Mouse (Mus musculus) limb, embryonic 14.5 days (tissue): Measurements from ENCODE around the gene Gnaq. TPM values are rescaled to one million over a fixed set of nuclear protein-coding genes. Genes with fewer than 3 reads are reported as not detected.

Experiments used
- ATAC-seq: fragments of 200-750 bp; cut with Nextera tagmentation; 2 replicates; pipeline ENCODE4 v1.8.0; 2017; ENCODE audit warnings: low read depth, moderate number of reproducible peaks, moderate TSS enrichment; ENCODE audit not compliant: low FRiP score
- DNase-seq: peaks from one replicate; pipeline ENCODE4 v3.0.0-alpha.2; 2015; ENCODE audit warnings: low spot score
- H3K27ac ChIP-seq: fragments of 300-500 bp; sonication (generic); replicated peaks from 2 replicates; pipeline ENCODE4 v1.5.1; 2014; ENCODE audit warnings: low read depth, mild to moderate bottlenecking, low read length, moderate library complexity, mixed read lengths
- H3K27me3 ChIP-seq: fragments of 300-500 bp; sonication (generic); 2 replicates; pipeline ENCODE4 v1.6.1; 2014; ENCODE audit warnings: low read length, mixed read lengths; ENCODE audit not compliant: control insufficient read depth, insufficient read depth
- H3K36me3 ChIP-seq: fragments of 300-500 bp; sonication (generic); 2 replicates; pipeline ENCODE4 v1.6.1; 2014; ENCODE audit warnings: mild to moderate bottlenecking, low read length, moderate library complexity, mixed read lengths; ENCODE audit not compliant: control insufficient read depth, insufficient read depth
- H3K4me1 ChIP-seq: fragments of 300-500 bp; sonication (generic); 2 replicates; pipeline ENCODE4 v1.6.1; 2014; ENCODE audit warnings: antibody characterized with exemption, low read length, mixed read lengths; ENCODE audit not compliant: control insufficient read depth, insufficient read depth
- H3K4me2 ChIP-seq: fragments of 300-500 bp; sonication (generic); replicated peaks from 2 replicates; pipeline ENCODE4 v1.6.1; 2014; ENCODE audit warnings: low read depth, mild to moderate bottlenecking, low read length, moderate library complexity; ENCODE audit not compliant: severe bottlenecking
- H3K4me3 ChIP-seq: fragments of 300-500 bp; sonication (generic); replicated peaks from 2 replicates; pipeline ENCODE4 v1.5.1; 2014; ENCODE audit warnings: low read length
- H3K9ac ChIP-seq: fragments of 300-500 bp; sonication (generic); 2 replicates; pipeline ENCODE4 v1.6.1; 2014; ENCODE audit warnings: mild to moderate bottlenecking, low read depth, low read length, moderate library complexity; ENCODE audit not compliant: severe bottlenecking
- H3K9me3 ChIP-seq: fragments of 300-500 bp; sonication (generic); 2 replicates; pipeline ENCODE4 v1.6.1; 2016; ENCODE audit warnings: low read length; ENCODE audit not compliant: control insufficient read depth
- POLR2A ChIP-seq: fragments of 200-500 bp; IDR thresholded peaks from 2 replicates; pipeline ENCODE4 v1.8.0; 2012; ENCODE audit warnings: inconsistent platforms, mild to moderate bottlenecking, moderate library complexity, borderline replicate concordance; ENCODE audit not compliant: insufficient read depth, insufficient read length; ENCODE audit errors: extremely low read depth
- WGBS: fragments of 180-500 bp; shearing (Covaris S2); extraction: QIAGEN DNeasy Blood & Tissue Kit; methylation state at CpG from one replicate; pipeline ENCODE4 v1.1.7; 2014; 5-methylcytosine and 5-hydroxymethylcytosine counted together
- polyA plus RNA-seq, 2 experiments: library from polyadenylated mRNA; depleted of rRNA in 1 of 2; stranded (reverse) in 1 of 2; unstranded in 1 of 2; fragments of >200 nt; fragmentation: Nextera tagmentation in 1 of 2; extraction: Ambion mirVana in 1 of 2; gene quantifications; 2 replicates each; pipeline versions ENCODE4 v1.2.1 to v1.2.3; 2012 to 2014

Gene Gnaq
- polyA plus RNA-seq, 2 experiments: 16.6 to 23.4 TPM

- Histone ChIP-seq H3K9me3 (no peaks in the 10 kb centered on the region), H3K27ac (no peak overlapping the region), H3K4me2 (no peak overlapping the region), H3K9ac (no peak overlapping the region), H3K36me3 (no peaks in the 10 kb centered on the region), H3K4me3 (no peak overlapping the region), H3K4me1 (peaks cover 5% of the 10 kb centered on the region; the same call in 1 of the 2 replicates), H3K27me3 (no peaks in the 10 kb centered on the region)
- ATAC-seq (no peak), DNase-seq (no peak)
- WGBS: 80% methylated on average over 11 of the region's 11 CpGs
- no peak for TF ChIP-seq POLR2A
Observed at GRCm38 (mm10) chr19:16285051-16286028, 152.7 kb downstream of the Gnaq start.

DNA sequence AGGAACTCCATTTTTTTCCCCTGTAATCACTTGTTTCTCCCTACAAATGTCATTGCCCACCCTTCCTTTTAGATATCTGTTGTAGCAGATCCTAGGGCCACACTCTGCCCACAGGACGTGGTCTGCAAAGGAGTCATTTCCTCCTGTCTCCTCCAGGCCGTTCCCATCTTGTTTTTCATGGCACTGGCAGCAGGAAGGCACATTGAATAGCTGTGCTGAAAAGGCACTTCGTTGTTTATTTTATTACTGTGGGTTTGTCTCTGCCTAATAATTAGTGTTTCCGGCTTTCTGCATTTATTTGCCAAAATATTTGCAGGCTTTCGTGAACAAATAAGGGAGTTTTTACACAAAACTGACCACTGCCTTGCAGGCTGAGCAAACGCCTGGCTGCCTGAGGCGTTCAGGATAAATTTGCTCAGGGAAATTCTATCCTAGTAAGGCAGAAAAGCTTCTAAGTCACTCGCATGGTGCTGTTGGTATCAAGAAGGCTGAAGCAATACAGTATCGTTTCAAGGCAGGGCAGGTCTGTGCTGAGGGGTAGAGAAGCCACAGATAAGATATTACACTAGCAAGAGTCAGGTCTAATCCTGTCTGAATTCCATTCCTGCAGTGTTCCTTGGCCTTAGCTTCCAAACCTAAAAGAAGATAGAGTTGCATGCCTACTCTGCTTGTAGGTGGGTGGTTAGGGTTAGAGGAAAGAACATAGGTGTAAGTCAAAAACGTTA lies 154.0 kb downstream of the Gnaq start:
- ATAC-seq (no peak), DNase-seq (no peak)
- TF ChIP-seq POLR2A: no peak
- Histone ChIP-seq H3K9ac (no peak overlapping the region), H3K27ac (no peak overlapping the region), H3K27me3 (no peaks in the 10 kb centered on the region), H3K9me3 (no peaks in the 10 kb centered on the region), H3K4me1 (peaks cover 8% of the 10 kb centered on the region; the same call in 1 of the 2 replicates), H3K4me3 (no peak overlapping the region), H3K36me3 (no peaks in the 10 kb centered on the region), H3K4me2 (no peak overlapping the region)
- WGBS: 40% methylated on average over 10 of the region's 10 CpGs

DNA sequence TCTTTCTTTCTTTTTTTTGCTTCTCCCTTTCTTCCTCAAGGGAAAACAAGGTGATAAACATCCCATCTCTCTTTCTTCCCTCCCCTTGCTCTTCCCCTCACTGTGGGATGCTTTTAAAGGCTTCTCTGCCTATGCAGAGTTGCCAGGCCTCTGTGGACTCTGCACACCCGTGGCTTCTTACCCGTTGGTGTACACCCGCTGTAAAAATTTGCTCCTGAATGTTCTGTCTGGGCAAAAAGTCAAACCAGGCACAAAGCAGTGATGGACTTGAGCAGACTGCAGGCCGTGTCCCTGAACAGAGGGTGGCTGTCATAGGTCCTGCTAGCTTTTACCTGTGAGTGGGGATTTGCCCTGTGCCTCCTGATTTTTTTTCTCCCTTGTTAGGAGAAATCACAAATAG lies 154.7 kb downstream of the Gnaq start:
- peaks cover 13% of the 10 kb centered on the region; the same call in 1 of the 2 replicates for H3K4me1 ChIP-seq
- ATAC-seq (no peak), DNase-seq (no peak)

GRCm38 (mm10) chr19:16287971-16288370 lies 155.3 kb downstream of the Gnaq start:
- WGBS: 81% methylated on average over 7 of the region's 7 CpGs
- Histone ChIP-seq H3K9me3 (no peaks in the 10 kb centered on the region), H3K4me1 (peaks cover 17% of the 10 kb centered on the region; the same call in 1 of the 2 replicates), H3K4me2 (no peak overlapping the region), H3K36me3 (no peaks in the 10 kb centered on the region), H3K27ac (no peak overlapping the region), H3K4me3 (no peak overlapping the region), H3K27me3 (no peaks in the 10 kb centered on the region), H3K9ac (no peak overlapping the region)
- DNase-seq: no peak
- ATAC-seq: no peak
- TF ChIP-seq POLR2A: no peak

More for the DNA sequence above, 154.7 kb downstream of the Gnaq start:
- H3K36me3 ChIP-seq: no peaks in the 10 kb centered on the region
- no peak overlapping the region for H3K4me2 ChIP-seq
- H3K27ac ChIP-seq: no peak overlapping the region
- no peak overlapping the region for H3K4me3 ChIP-seq
- TF ChIP-seq POLR2A: no peak
- H3K9me3 ChIP-seq: no peaks in the 10 kb centered on the region
- 59% methylated on average over 4 of the region's 4 CpGs for WGBS
- H3K27me3 ChIP-seq: no peaks in the 10 kb centered on the region
- H3K9ac ChIP-seq: no peak overlapping the region

GRCm38 (mm10) chr19:16291088-16291487 lies 158.5 kb downstream of the Gnaq start:
- peaks cover 17% of the 10 kb centered on the region; the same call in 1 of the 2 replicates for H3K4me1 ChIP-seq
- no peak for TF ChIP-seq POLR2A
- no peak overlapping the region for H3K9ac ChIP-seq
- no peak overlapping the region for H3K4me2 ChIP-seq
- no peak overlapping the region for H3K4me3 ChIP-seq
- no peak for ATAC-seq
- no peaks in the 10 kb centered on the region for H3K36me3 ChIP-seq
- no peak for DNase-seq
- H3K9me3 ChIP-seq: no peaks in the 10 kb centered on the region
- WGBS: 62% methylated on average over 3 of the region's 3 CpGs
- no peaks in the 10 kb centered on the region for H3K27me3 ChIP-seq
- no peak overlapping the region for H3K27ac ChIP-seq
